Mouse (Mus musculus) kidney, embryonic 16.5 days (tissue): ENCODE results near the gene Hist1h4c. TPM values are rescaled to one million over a fixed set of nuclear protein-coding genes. Genes with fewer than 3 reads are reported as not detected.
"Not testable (repeated sequence)": the region's sequence is repeated elsewhere in the genome, so short reads cannot be mapped to it uniquely, and the experiment has no call there.

Experiments used
- ATAC-seq: fragments of 200-750 bp; cut with Nextera tagmentation; 2 replicates; pipeline ENCODE4 v1.8.0; 2017; ENCODE audit warnings: moderate TSS enrichment; ENCODE audit not compliant: low FRiP score, low TSS enrichment
- H3K27ac ChIP-seq: fragments of 300-500 bp; sonication (generic); 2 replicates; pipeline ENCODE4 v1.5.1; 2014; ENCODE audit warnings: low read length
- H3K27me3 ChIP-seq: fragments of 300-500 bp; sonication (generic); 2 replicates; pipeline ENCODE4 v1.6.1; 2014; ENCODE audit warnings: low read length, control low read depth, mixed read lengths; ENCODE audit not compliant: insufficient read depth
- H3K36me3 ChIP-seq: fragments of 300-500 bp; sonication (generic); 2 replicates; pipeline ENCODE4 v1.6.1; 2014; ENCODE audit warnings: low read length, control low read depth, mixed read lengths; ENCODE audit not compliant: insufficient read depth
- H3K4me1 ChIP-seq: fragments of 300-500 bp; sonication (generic); 2 replicates; pipeline ENCODE4 v1.6.1; 2014; ENCODE audit warnings: low read length, control low read depth, mixed read lengths; ENCODE audit not compliant: insufficient read depth
- H3K4me2 ChIP-seq: fragments of 300-500 bp; sonication (generic); replicated peaks from 2 replicates; pipeline ENCODE4 v1.6.1; 2014; ENCODE audit warnings: low read depth, low read length
- H3K4me3 ChIP-seq: fragments of 300-500 bp; sonication (generic); 2 replicates; pipeline ENCODE4 v1.5.1; 2014; ENCODE audit warnings: mild to moderate bottlenecking, low read length
- H3K9ac ChIP-seq: fragments of 300-500 bp; sonication (generic); replicated peaks from 2 replicates; pipeline ENCODE4 v1.6.1; 2014; ENCODE audit warnings: low read length
- H3K9me3 ChIP-seq: fragments of 300-500 bp; sonication (generic); 2 replicates; pipeline ENCODE4 v1.6.1; 2016; ENCODE audit warnings: low read length, control low read depth
- WGBS: fragments of 180-500 bp; shearing (Covaris S2); extraction: QIAGEN DNeasy Blood & Tissue Kit; methylation state at CpG from one replicate; pipeline ENCODE4 v1.1.7; 2014; 5-methylcytosine and 5-hydroxymethylcytosine counted together
- polyA plus RNA-seq: library from polyadenylated mRNA; unstranded; fragments of >200 nt; fragmentation: Nextera tagmentation; extraction: Ambion mirVana; gene quantifications from 2 replicates; pipeline ENCODE4 v1.2.1, GENCODE M21; 2015

The Hist1h4c gene
- polyA plus RNA-seq = 4.5 and 5.9 TPM in 2 replicates

DNA sequence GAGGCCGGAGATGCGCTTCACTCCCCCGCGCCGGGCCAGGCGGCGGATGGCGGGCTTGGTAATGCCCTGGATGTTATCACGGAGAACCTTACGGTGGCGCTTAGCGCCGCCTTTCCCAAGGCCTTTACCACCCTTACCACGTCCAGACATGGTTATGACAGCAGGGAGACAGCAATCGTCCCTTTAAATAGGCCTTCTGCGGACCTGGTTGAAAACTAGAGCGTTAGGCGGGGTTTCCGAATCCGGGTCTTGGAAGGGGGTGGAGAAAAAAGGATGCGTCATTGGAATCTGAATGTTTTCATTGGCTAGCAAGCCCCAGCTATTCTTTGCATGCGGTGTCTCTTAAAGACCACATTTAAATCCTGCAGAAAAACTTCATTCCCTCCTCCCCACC lies at the start of gene Hist1h4c:
Gene Hist1h4c, minus strand, starts transcription at position 155 of the 394 bp plus-strand sequence.
- H3K27ac ChIP-seq = peak within 1 kb of the TSS; percentile 98
- peak within 1 kb of the TSS; percentile 71 for H3K4me2 ChIP-seq
- peak; percentile 96 for ATAC-seq
- H3K27me3 ChIP-seq = no peaks in the 10 kb centered on the region
- H3K36me3 ChIP-seq = no peaks in the 10 kb centered on the region
- H3K4me3 ChIP-seq = peak within 1 kb of the TSS; percentile 57
- under 1% methylated on average over 21 of the region's 22 CpGs for WGBS
- peak within 1 kb of the TSS; percentile 76 for H3K9ac ChIP-seq
- no peaks in the 10 kb centered on the region for H3K9me3 ChIP-seq
- H3K4me1 ChIP-seq = peaks cover 18% of the 10 kb centered on the region; the same call in 1 of the 2 replicates

DNA sequence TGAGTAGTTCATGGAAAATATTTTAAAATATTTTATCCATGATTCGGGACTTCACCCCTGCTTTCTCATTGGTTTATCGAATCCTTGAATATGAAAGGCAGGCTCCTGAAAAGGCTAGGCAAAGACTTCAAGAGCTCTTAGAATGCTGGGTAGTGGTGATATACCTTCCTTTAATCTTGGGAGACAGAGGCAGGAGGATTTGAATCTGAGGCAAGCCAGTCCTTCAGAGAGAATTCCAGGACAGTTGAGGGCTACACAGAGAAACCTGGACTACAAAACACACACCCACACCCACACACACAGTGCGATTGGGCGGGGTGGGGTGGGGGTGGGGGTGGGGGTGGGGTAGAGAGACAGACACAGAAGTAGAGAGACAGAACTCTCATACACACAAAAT lies 49.6 kb upstream of the Hist1h4c start:
- Histone ChIP-seq H3K27ac (peak overlapping the region; percentile 100), H3K4me1 (peaks cover 17% of the 10 kb centered on the region), H3K36me3 (no peaks in the 10 kb centered on the region), H3K4me2 (peak overlapping the region; percentile 66), H3K27me3 (no peaks in the 10 kb centered on the region), H3K9me3 (no peaks in the 10 kb centered on the region), H3K4me3 (no peak overlapping the region; the same call in 1 of the 2 replicates), H3K9ac (peak overlapping the region; percentile 61)
- ATAC-seq = no peak
- 12% methylated on average over 4 of the region's 4 CpGs for WGBS

DNA sequence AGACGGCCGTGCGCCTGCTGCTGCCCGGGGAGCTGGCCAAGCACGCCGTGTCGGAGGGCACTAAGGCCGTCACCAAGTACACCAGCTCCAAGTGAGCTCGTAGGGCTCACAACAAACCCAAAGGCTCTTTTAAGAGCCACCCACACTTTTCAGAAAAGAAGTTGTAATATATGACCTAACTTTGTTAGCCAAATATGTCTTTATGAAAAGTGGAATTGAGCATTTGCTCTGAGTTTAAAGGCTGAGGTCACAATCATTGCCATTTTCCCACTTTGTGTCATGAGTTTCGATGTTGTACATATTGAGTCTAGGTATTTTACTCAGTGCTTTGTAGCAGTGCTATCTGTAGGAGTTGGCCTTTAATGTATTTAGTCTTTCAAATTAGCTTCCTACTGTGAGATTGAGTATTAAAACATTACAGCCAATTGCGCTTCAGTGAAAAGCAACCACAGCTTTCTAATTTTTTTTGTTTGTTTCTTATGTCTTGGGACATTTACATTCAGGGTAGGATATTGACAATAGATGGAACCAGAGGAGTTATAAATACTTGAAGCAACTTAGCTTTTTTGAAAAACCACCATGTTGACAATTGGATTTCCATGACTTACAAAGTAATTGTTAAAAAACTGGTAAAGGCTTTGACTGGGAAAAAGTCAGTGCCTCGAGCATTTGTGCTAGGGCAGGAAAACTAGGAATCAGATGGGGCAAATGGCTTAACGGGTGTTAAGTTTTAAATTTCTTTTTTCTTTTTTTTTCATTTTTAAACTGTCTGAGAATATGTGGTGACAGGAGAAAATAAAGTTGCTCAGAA lies 49.0 kb upstream of the Hist1h4c start:
- H3K4me1 ChIP-seq = peaks cover 17% of the 10 kb centered on the region
- peak overlapping the region; percentile 67 for H3K9ac ChIP-seq
- H3K4me2 ChIP-seq = peak overlapping the region; percentile 66
- no peak for ATAC-seq
- no peaks in the 10 kb centered on the region for H3K36me3 ChIP-seq
- H3K4me3 ChIP-seq = peak overlapping the region; percentile 52
- WGBS = 4% methylated on average over 11 of the region's 13 CpGs
- no peaks in the 10 kb centered on the region for H3K9me3 ChIP-seq
- H3K27me3 ChIP-seq = no peaks in the 10 kb centered on the region
- H3K27ac ChIP-seq = peak overlapping the region; percentile 100

DNA sequence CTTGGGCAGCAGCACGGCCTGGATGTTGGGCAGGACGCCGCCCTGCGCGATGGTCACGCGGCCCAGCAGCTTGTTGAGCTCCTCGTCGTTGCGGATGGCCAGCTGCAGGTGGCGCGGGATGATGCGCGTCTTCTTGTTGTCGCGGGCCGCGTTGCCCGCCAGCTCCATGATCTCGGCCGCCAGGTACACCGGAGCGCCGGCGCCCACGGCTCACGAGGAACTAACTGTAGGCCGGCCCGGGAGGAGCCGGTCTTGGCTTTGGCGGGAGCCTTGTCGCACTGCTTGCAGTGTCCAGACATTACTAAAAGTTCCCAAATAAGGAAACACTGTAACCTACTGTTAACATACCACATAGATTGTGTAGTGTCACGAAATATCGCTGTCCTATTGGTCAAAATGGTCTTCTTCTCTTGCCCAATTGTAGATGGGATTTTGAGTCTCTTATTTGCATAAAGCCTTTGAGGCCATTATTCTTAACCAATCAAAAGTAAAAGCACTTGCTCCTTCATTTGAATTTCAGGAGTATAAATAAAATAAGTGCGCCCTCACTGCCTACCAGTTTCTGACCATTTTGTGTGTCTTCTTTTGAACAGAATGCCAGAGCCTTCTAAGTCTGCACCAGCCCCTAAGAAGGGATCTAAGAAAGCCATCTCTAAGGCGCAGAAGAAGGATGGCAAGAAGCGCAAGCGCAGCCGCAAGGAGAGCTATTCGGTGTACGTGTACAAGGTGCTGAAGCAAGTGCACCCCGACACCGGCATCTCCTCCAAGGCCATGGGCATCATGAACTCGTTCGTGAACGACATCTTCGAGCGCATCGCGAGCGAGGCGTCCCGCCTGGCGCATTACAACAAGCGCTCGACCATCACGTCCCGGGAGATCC lies 48.2 kb upstream of the Hist1h4c start, which contains the start of gene Hist1h2bb:
Gene Hist1h2bb, plus strand, starts transcription at position 534 of the 880 bp plus-strand sequence.
- peaks cover 17% of the 10 kb centered on the region for H3K4me1 ChIP-seq
- peak within 1 kb of the TSS; percentile 66 for H3K4me2 ChIP-seq
- not testable (repeated sequence) for H3K27me3 ChIP-seq, H3K36me3 ChIP-seq, H3K9me3 ChIP-seq
- peak; percentile 94 for ATAC-seq
- peak within 1 kb of the TSS; percentile 100 for H3K27ac ChIP-seq
- H3K9ac ChIP-seq = peak within 1 kb of the TSS; percentile 76
- H3K4me3 ChIP-seq = peak within 1 kb of the TSS; percentile 52
- WGBS = under 1% methylated on average over 35 of the region's 58 CpGs

DNA sequence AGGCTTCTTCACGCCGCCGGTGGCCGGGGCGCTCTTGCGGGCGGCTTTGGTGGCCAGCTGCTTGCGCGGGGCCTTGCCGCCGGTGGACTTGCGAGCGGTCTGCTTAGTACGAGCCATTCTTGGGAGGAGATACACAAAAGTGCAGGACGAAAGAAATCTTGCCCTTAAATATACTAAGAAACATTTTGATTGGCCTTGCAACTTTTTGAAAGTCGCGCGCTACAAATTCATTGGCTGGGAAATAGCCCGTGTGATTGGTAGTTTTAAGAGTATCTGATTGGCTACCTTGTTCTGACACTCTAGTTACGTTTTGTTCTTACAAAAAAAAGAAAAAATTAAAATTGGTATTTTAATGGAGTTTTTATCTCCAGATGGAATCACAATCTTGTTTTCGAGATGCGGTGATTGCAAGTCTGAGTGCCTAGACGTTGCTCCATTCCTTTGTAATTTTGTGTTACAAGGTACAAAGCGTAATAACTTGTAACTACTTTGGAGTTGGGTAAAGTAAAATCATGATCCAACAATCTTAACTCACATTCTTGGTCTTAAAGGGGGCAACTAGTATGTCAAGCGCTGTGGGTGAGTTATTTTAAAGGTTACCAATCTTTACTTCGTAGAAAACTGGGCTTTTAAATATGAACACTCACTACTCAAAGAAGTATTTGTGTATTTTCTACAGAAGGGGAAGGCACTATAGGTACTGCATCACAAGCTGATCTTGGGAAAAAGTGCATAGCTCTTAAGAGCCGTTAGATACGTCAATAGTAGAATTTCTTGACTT lies 47.3 kb upstream of the Hist1h4c start, which contains the start of gene Hist1h3c:
Gene Hist1h3c, minus strand, starts transcription at position 222 of the 781 bp plus-strand sequence.
- H3K9me3 ChIP-seq = no peaks in the 10 kb centered on the region
- H3K4me2 ChIP-seq = peak within 1 kb of the TSS; percentile 66
- H3K27ac ChIP-seq = peak within 1 kb of the TSS; percentile 100
- H3K9ac ChIP-seq = peak within 1 kb of the TSS; percentile 76
- H3K4me3 ChIP-seq = peak within 1 kb of the TSS; percentile 52
- H3K27me3 ChIP-seq = no peaks in the 10 kb centered on the region
- WGBS = under 1% methylated on average over 28 of the region's 28 CpGs
- ATAC-seq = peak; percentile 77
- H3K4me1 ChIP-seq = peaks cover 22% of the 10 kb centered on the region
- H3K36me3 ChIP-seq = no peaks in the 10 kb centered on the region

DNA sequence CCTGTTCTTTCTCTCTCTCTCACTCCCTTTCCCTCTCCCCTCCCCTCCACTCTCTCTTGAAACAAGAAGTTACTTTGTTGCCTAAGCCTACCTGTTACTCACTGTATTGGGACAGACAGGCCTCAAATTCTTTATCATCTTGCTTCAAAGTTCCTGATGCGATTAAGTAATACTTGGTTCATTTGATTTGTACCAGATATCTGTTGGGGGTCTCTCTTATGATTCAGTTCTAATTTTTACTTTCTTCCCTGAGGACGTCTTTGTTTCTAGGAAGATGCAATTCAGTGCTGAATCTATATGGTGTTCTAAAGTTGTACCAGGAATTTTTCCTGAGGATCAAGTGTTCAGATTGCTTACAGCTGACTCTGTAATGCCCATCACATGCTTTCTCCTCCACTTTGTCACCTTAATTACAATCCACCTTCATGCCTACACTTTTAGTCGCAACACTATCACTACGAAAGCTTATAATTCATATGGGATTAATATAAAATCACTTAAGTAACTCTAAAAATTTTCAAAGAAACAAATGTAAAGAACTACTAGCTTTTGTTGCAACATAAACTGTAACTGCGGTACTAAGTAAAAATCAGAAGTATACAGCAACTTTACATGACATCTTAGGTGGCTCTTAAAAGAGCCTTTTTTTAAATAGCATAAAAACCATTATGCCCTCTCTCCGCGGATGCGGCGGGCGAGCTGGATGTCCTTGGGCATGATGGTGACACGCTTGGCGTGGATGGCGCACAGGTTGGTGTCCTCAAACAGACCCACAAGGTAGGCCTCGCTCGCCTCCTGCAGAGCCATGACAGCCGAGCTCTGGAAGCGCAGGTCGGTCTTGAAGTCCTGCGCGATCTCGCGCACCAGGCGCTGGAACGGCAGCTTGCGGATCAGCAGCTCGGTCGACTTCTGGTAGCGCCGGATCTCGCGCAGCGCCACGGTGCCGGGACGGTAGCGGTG lies 46.4 kb upstream of the Hist1h4c start:
- H3K27ac ChIP-seq = peak overlapping the region; percentile 89
- peak overlapping the region; percentile 52 for H3K4me3 ChIP-seq
- H3K36me3 ChIP-seq = no peaks in the 10 kb centered on the region
- no peaks in the 10 kb centered on the region for H3K27me3 ChIP-seq
- no peak for ATAC-seq
- H3K9me3 ChIP-seq = no peaks in the 10 kb centered on the region
- H3K4me1 ChIP-seq = peaks cover 25% of the 10 kb centered on the region
- peak overlapping the region; percentile 75 for H3K9ac ChIP-seq
- WGBS = 2% methylated on average over 18 of the region's 36 CpGs
- H3K4me2 ChIP-seq = peak overlapping the region; percentile 66

DNA sequence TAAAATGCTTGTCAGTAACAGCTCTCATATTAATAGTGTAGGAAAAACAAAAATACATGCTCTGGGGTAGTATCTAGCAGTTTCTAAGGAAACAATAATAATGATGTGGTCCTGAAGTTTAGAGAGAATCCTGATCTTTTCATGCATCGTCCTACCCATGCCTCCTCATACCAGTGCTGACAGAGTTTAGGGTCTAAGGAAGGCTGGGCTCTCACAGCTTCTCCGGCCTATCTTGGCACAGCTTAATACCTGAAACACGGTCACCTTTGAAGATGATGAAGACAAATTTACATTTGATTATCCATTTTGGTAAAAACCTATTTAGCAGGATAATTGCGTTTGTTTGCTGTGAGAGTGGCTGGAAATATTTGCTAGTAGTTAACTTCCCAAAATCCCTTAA lies 45.7 kb upstream of the Hist1h4c start:
- Histone ChIP-seq H3K27ac (peak overlapping the region; percentile 89), H3K36me3 (no peaks in the 10 kb centered on the region), H3K4me2 (peak overlapping the region; percentile 66), H3K4me3 (peak overlapping the region; percentile 52), H3K27me3 (no peaks in the 10 kb centered on the region), H3K9ac (peak overlapping the region; percentile 50; the same call in 1 of the 2 replicates), H3K4me1 (peaks cover 25% of the 10 kb centered on the region), H3K9me3 (no peaks in the 10 kb centered on the region)
- no peak for ATAC-seq
- 30% methylated on average over 4 of the region's 4 CpGs for WGBS

DNA sequence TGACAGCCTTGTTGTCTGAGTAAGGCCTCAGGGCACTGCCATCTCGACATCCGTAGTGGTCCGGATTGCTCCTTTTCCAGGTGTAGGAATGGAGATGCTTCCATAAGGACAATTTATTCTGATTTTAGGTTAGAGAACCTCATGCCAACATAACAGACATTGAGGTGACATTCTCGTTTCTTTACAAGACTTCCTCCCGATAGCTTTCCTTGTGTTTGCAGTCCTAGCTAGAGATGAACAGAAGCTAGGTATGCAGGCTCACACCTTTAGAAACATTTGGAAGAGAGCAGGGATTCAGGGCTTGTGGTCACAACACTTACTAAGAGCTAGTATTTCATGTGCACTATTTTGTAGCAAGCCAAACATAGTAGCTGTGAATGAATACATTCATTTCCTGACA lies 45.0 kb upstream of the Hist1h4c start:
- no peaks in the 10 kb centered on the region for H3K36me3 ChIP-seq
- peaks cover 25% of the 10 kb centered on the region for H3K4me1 ChIP-seq
- 78% methylated on average over 5 of the region's 5 CpGs for WGBS
- no peak overlapping the region for H3K4me2 ChIP-seq
- no peak overlapping the region for H3K27ac ChIP-seq
- H3K4me3 ChIP-seq = no peak overlapping the region
- no peaks in the 10 kb centered on the region for H3K9me3 ChIP-seq
- ATAC-seq = no peak
- no peak overlapping the region for H3K9ac ChIP-seq
- no peaks in the 10 kb centered on the region for H3K27me3 ChIP-seq
